Mouse (Mus musculus): Measurements from ENCODE around the gene Adm2. TPM values are rescaled to one million over a fixed set of nuclear protein-coding genes. Genes with fewer than 3 reads are reported as not detected.

Gene Adm2
- polyA plus RNA-seq, 1 experiment, result not detected

DNA sequence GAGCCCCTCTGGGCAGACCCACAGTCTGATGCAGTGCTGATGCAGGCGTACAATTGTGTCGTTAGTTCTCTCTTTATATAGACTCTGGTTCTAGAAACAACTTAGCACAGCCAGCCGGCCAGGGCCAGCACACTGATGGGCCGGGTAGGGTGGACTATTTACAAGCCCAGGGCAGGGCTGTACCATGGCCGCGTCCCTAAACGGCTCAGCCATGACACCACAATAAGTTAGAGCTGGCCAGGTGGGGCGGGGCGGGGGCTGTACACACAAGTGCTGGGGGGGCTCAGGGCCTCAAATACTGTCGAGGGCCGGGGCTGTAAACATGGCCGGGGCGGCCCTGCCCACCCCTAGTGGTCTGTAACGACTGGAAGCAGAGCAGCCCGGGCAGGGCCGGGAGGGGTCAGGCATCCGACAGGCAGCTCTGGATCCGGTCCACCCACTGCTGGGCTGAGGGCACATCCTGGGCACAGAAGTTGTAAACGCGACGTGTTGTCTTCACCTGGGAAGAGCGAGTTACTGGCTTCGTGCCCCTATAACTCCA is 34.2 kb upstream of the Adm2 start:
- TF ChIP-seq CTCF (IDR thresholded peaks at IDR 0.05; ENCODE audit: extremely low read depth, insufficient read depth, low read length) (no peak), POLR2A (IDR thresholded peaks at IDR 0.05; ENCODE audit: extremely low read depth, insufficient read depth, low read length) (no peak; the same call in 1 of the 2 replicates)
- Histone ChIP-seq H3K27ac (ENCODE audit: insufficient read depth, low read length) (no peak overlapping the region), H3K4me1 (ENCODE audit: control insufficient read depth, insufficient read depth, low read length) (peaks cover 2% of the 10 kb centered on the region; the same call in 1 of the 2 replicates), H3K4me3 (ENCODE audit: insufficient read depth, low read length) (no peak overlapping the region)

DNA sequence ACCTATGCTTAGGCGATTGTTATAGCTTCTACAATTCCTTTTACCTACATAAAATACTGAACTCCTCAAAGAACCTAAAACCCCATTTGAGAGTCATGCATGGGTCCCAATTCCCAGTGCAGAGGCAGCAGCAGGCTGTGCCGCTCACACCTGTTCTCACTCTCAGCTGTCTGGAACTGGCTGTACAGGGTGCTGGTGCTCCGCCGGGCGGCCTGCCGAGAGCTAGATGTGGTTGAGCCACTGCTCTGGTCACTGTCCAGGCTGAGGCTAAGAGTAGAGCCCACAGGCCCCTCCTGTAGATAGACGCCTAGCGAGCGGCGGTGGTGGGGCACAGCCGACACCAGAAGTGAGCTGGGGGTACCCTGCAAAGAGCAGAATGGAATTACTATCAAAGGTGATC is 33.1 kb upstream of the Adm2 start:
- TF ChIP-seq POLR2A (IDR thresholded peaks at IDR 0.05; ENCODE audit: extremely low read depth, insufficient read depth, low read length) (no peak), CTCF (IDR thresholded peaks at IDR 0.05; ENCODE audit: extremely low read depth, insufficient read depth, low read length) (no peak)
- peaks cover 2% of the 10 kb centered on the region; the same call in 1 of the 2 replicates for H3K4me1 ChIP-seq (ENCODE audit: control insufficient read depth, insufficient read depth, low read length)
- no peak overlapping the region for H3K27ac ChIP-seq (ENCODE audit: insufficient read depth, low read length)
- no peak overlapping the region for H3K4me3 ChIP-seq (ENCODE audit: insufficient read depth, low read length)

DNA sequence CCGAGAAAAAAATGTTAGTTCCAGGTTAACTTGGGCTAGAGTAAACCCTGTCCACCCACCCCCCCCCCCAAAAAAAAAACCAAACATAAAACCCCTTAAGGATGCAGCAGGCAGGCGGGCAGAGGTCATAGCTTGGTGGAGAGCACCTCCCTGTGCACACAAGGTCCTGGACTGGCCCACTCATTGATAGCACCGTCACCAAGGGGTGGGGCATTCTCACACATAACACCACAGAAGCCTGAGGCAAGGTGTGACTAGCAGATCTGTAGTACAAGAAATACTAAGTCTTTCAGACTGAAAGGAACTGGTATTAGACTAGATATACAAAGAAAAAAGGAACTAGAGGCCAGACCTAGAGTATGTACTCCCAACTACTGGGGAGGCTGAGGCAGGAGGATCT is 31.0 kb upstream of the Adm2 start:
- Histone ChIP-seq H3K4me3 (ENCODE audit: insufficient read depth, low read length) (no peak overlapping the region), H3K4me1 (ENCODE audit: control insufficient read depth, insufficient read depth, low read length) (no peaks in the 10 kb centered on the region), H3K27ac (ENCODE audit: insufficient read depth, low read length) (no peak overlapping the region)
- TF ChIP-seq POLR2A (IDR thresholded peaks at IDR 0.05; ENCODE audit: extremely low read depth, insufficient read depth, low read length) (no peak), CTCF (IDR thresholded peaks at IDR 0.05; ENCODE audit: extremely low read depth, insufficient read depth, low read length) (no peak)

DNA sequence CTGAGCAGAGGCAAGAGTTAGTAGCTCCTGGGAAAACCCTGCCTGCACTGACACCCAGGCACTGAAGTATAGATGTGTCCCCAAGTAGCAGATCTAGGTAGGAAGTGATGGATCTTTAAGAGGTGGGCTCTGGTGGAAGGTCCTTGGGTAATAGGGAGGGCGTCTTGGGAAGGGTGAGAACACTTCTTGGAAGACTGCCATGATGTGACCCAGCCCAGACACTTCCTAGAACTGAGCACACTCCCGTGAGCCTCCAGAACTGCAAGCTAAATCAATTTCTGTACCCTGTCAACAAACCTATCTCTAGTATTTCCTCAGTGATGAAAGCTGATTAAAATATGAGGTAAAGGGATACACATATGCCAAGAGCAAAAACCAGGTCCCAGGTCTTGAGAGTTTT is 29.7 kb upstream of the Adm2 start:
- no peak overlapping the region for H3K4me3 ChIP-seq (ENCODE audit: insufficient read depth, low read length)
- TF ChIP-seq CTCF (IDR thresholded peaks at IDR 0.05; ENCODE audit: extremely low read depth, insufficient read depth, low read length) (no peak), POLR2A (IDR thresholded peaks at IDR 0.05; ENCODE audit: extremely low read depth, insufficient read depth, low read length) (no peak)

GRCm38 (mm10) chr15:89293778-89294177 is 28.7 kb upstream of the Adm2 start:
- no peak overlapping the region for H3K27ac ChIP-seq (ENCODE audit: insufficient read depth, low read length)
- no peak overlapping the region for H3K4me3 ChIP-seq (ENCODE audit: insufficient read depth, low read length)
- TF ChIP-seq POLR2A (IDR thresholded peaks at IDR 0.05; ENCODE audit: extremely low read depth, insufficient read depth, low read length) (no peak), CTCF (IDR thresholded peaks at IDR 0.05; ENCODE audit: extremely low read depth, insufficient read depth, low read length) (no peak)
- H3K4me1 ChIP-seq (ENCODE audit: control insufficient read depth, insufficient read depth, low read length), result no peaks in the 10 kb centered on the region

More for the DNA sequence above, 29.7 kb upstream of the Adm2 start:
- Histone ChIP-seq H3K27ac (ENCODE audit: insufficient read depth, low read length) (no peak overlapping the region), H3K4me1 (ENCODE audit: control insufficient read depth, insufficient read depth, low read length) (no peaks in the 10 kb centered on the region)

- no peak overlapping the region for H3K27ac ChIP-seq (ENCODE audit: insufficient read depth, low read length)
- no peaks in the 10 kb centered on the region for H3K4me1 ChIP-seq (ENCODE audit: control insufficient read depth, insufficient read depth, low read length)
- H3K4me3 ChIP-seq (ENCODE audit: insufficient read depth, low read length), result no peak overlapping the region
- TF ChIP-seq POLR2A (IDR thresholded peaks at IDR 0.05; ENCODE audit: extremely low read depth, insufficient read depth, low read length), result no peak
- TF ChIP-seq CTCF (IDR thresholded peaks at IDR 0.05; ENCODE audit: extremely low read depth, insufficient read depth, low read length), result no peak
These were observed 26.8 kb upstream of the Adm2 start for GRCm38 (mm10) chr15:89295580-89296165.

DNA sequence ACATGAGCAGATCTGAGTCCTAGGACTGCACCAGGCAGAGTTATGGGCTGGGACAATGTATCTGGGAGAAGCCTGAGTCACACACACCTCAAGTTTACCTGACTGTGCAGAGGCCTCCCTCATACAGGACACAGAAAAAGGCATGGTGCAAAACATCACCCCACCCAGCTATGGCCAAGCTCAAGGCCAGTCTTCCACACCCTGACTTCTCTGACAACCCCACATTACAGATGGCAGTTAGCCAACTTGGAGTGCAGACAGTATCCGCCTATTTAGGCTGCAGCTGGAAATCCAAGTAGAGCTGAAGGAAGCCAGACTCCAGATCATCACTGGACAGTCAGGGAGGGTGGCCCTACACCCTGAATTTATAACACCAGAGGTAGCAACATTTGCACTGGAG is 26.1 kb upstream of the Adm2 start:
- no peak overlapping the region for H3K4me3 ChIP-seq (ENCODE audit: insufficient read depth, low read length)
- TF ChIP-seq CTCF (IDR thresholded peaks at IDR 0.05; ENCODE audit: extremely low read depth, insufficient read depth, low read length) (no peak), POLR2A (IDR thresholded peaks at IDR 0.05; ENCODE audit: extremely low read depth, insufficient read depth, low read length) (no peak)
- H3K4me1 ChIP-seq (ENCODE audit: control insufficient read depth, insufficient read depth, low read length), result no peaks in the 10 kb centered on the region
- H3K27ac ChIP-seq (ENCODE audit: insufficient read depth, low read length), result no peak overlapping the region

- no peak overlapping the region for H3K27ac ChIP-seq (ENCODE audit: insufficient read depth, low read length)
- H3K4me1 ChIP-seq (ENCODE audit: control insufficient read depth, insufficient read depth, low read length), result no peaks in the 10 kb centered on the region
- H3K4me3 ChIP-seq (ENCODE audit: insufficient read depth, low read length), result no peak overlapping the region
- no peak for TF ChIP-seq CTCF (IDR thresholded peaks at IDR 0.05; ENCODE audit: extremely low read depth, insufficient read depth, low read length)
- TF ChIP-seq POLR2A (IDR thresholded peaks at IDR 0.05; ENCODE audit: extremely low read depth, insufficient read depth, low read length), result no peak
These were observed 24.8 kb upstream of the Adm2 start for GRCm38 (mm10) chr15:89297695-89298094.

DNA sequence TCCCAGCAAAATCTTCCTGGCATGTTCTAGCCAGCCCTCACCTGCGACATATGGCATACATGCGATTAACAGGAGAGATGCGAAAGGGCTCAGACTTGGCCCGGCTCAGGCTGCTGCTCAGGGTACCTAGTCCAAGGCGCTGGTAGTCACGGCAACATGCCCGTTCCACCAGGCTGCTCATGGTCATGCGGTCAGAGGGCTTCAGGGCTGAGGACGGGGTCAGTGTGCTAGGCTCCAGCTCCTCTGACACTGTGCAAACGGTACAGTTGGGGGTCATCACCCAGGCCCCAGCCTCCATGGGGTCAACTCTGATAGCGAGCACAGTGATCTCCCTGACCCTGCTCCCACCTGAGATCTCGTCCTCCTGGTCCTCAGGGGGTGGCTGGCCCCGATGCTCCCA is 22.3 kb upstream of the Adm2 start:
- TF ChIP-seq POLR2A (IDR thresholded peaks at IDR 0.05; ENCODE audit: extremely low read depth, insufficient read depth, low read length), result no peak
- TF ChIP-seq CTCF (IDR thresholded peaks at IDR 0.05; ENCODE audit: extremely low read depth, insufficient read depth, low read length), result no peak
- no peak overlapping the region for H3K27ac ChIP-seq (ENCODE audit: insufficient read depth, low read length)
- H3K4me3 ChIP-seq (ENCODE audit: insufficient read depth, low read length), result no peak overlapping the region
- H3K4me1 ChIP-seq (ENCODE audit: control insufficient read depth, insufficient read depth, low read length), result no peaks in the 10 kb centered on the region

DNA sequence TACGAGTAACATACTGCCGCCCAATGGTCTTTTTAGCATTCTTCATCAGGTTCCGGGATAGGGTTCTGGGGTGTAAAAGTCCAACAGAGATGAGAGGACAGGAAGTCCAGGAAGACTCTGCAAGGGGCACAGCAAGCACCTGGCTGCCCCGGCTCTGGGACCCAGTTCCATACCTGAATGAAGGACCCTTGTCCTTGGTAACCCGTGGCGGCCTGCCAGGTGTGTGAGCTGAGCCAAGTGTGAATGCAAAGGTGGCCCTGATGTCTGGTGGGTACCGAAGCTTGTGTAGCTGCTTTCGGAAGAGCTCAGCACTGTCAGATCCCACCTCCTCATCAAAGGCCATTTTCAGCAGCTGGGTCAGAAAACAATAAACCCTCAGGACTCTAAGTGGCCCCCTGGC is 21.9 kb upstream of the Adm2 start:
- H3K4me3 ChIP-seq (ENCODE audit: insufficient read depth, low read length), result no peak overlapping the region
- H3K27ac ChIP-seq (ENCODE audit: insufficient read depth, low read length), result no peak overlapping the region
- TF ChIP-seq CTCF (IDR thresholded peaks at IDR 0.05; ENCODE audit: extremely low read depth, insufficient read depth, low read length), result no peak
- TF ChIP-seq POLR2A (IDR thresholded peaks at IDR 0.05; ENCODE audit: extremely low read depth, insufficient read depth, low read length), result no peak
- H3K4me1 ChIP-seq (ENCODE audit: control insufficient read depth, insufficient read depth, low read length), result no peaks in the 10 kb centered on the region

All from cortical plate, adult 2 months (tissue).